Mouse (Mus musculus): Measurements from ENCODE around the gene Fbxo24. TPM values are rescaled to one million over a fixed set of nuclear protein-coding genes. Genes with fewer than 3 reads are reported as not detected.

Fbxo24 gene
- polyA plus RNA-seq, 1 experiment: 0.72 TPM

DNA sequence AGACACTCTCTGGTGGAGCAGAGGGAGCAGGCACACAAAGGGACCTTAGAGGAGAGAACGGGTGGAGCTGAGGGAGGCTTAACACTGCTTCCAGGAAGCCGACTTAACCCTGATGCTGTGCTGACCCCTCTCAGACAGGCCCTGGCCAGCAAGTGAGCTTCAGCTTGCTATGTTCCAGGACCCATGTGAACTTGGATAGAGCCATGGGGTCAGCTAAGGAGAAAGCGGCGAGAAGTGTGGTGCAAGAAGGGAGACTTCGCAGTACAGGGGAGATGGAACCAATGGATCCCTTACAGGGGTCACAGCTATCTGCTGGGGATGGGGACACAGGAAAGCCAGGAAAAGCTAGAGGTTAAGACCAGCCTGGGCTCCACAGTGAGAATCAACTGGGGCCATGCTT lies 15.7 kb downstream of the Fbxo24 start:
- no peak for TF ChIP-seq REST (IDR thresholded peaks at IDR 0.05; ENCODE audit: insufficient read depth, insufficient read length)
- no peak for TF ChIP-seq MAX (IDR thresholded peaks at IDR 0.05; ENCODE audit: low read depth)
- no peak for TF ChIP-seq USF1 (IDR thresholded peaks at IDR 0.05; ENCODE audit: low read depth)
- no peak for TF ChIP-seq TCF3 (IDR thresholded peaks at IDR 0.05; ENCODE audit: insufficient read length, low read depth)
- TF ChIP-seq SRF (IDR thresholded peaks at IDR 0.05; ENCODE audit: control insufficient read depth, insufficient read length, low read depth): no peak
- no peak for TF ChIP-seq TCF12 (IDR thresholded peaks at IDR 0.05; ENCODE audit: insufficient read depth, poor library complexity, severe bottlenecking)
- H3K4me3 ChIP-seq: peak overlapping the region; percentile 1
- H3ac ChIP-seq (ENCODE audit: control insufficient read depth, insufficient read length): no peak overlapping the region

DNA sequence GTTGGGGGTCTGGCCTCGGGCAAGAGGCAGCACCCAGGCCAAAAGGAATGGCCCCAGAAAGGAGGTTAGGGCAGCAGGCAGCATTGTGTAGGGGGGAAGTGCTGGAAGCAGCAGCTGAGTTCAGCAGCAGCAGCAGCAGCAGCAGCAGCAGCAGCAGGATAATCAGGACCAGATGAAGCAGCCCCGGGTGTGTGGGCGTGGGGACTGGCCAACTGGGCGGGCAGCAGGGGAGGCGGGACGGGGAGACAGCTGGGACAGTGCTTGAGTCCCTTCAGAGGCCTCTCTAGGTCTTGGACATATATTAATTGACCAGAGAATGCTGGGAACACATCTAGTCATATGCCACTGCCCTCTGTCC lies 17.6 kb downstream of the Fbxo24 start:
- H3K4me2 ChIP-seq (ENCODE audit: low read depth): peak overlapping the region; percentile 88

More for the DNA sequence above, 15.7 kb downstream of the Fbxo24 start:
- H3K36me3 ChIP-seq (ENCODE audit: control insufficient read depth, insufficient read depth): no peaks in the 10 kb centered on the region
- no peaks in the 10 kb centered on the region for H3K27me3 ChIP-seq (ENCODE audit: control insufficient read depth, insufficient read depth, insufficient read length)
- H3K79me2 ChIP-seq (ENCODE audit: control insufficient read depth, insufficient read depth): peaks cover 23% of the 10 kb centered on the region
- peak overlapping the region; percentile 88 for H3K4me2 ChIP-seq (ENCODE audit: low read depth)

DNA sequence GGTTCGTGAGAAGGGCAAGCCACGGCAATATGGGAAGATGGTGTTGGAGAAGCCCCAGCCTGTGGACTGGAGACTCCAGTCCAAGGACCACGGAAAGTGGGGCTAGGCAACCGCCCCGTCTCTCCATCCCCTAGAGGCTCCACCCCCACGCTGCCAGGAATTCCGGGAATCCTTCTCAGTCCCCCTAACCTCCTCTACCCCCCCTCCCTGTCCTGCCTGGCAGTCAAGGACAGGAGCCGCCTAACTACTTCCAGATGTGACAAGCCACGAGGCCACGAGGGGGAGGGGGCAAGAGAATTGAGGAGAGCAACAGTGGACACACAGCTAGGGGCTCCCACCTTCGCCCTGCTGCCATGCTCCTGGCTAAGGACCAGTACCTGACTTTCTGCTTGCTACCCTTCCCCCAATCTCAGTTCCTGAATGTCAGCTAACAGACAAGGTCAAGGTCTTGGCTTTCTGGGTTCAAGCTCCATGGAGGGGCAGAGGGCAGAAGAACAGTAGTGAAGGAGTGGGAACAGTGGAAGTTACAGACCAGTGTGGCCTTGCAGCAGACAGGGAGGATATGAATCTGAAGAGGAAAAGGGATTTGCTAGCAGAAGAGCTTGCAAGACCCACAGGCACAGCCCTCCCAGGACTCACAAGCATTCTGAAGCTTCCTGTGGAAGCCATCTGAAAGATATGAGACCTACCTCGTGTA lies 18.1 kb downstream of the Fbxo24 start:
- Histone ChIP-seq H3K4me2 (ENCODE audit: low read depth) (peak overlapping the region; percentile 88), H3ac (ENCODE audit: control insufficient read depth, insufficient read length) (peak overlapping the region; percentile 25), H3K36me3 (ENCODE audit: control insufficient read depth, insufficient read depth) (no peaks in the 10 kb centered on the region), H3K4me3 (peak overlapping the region; percentile 43), H3K79me2 (ENCODE audit: control insufficient read depth, insufficient read depth) (peaks cover 31% of the 10 kb centered on the region), H3K27me3 (ENCODE audit: control insufficient read depth, insufficient read depth, insufficient read length) (no peaks in the 10 kb centered on the region)
- TF ChIP-seq POLR2AphosphoS2 (IDR thresholded peaks at IDR 0.05; ENCODE audit: insufficient read length, low read depth) (peak; percentile 60), TCF12 (IDR thresholded peaks at IDR 0.05; ENCODE audit: insufficient read depth, poor library complexity, severe bottlenecking) (peak; percentile 9), MAX (IDR thresholded peaks at IDR 0.05; ENCODE audit: low read depth) (no peak), MYOG (IDR thresholded peaks at IDR 0.05; ENCODE audit: control insufficient read depth in 1 of 3, insufficient read depth in 1 of 3, insufficient read length in 2 of 3, low read depth in 2 of 3) (no peak), POLR2A (IDR thresholded peaks at IDR 0.05; ENCODE audit: insufficient read length, low read depth) (peak; percentile 43)

More for the DNA sequence above, 17.6 kb downstream of the Fbxo24 start:
- peak overlapping the region; percentile 43 for H3K4me3 ChIP-seq
- no peaks in the 10 kb centered on the region for H3K36me3 ChIP-seq (ENCODE audit: control insufficient read depth, insufficient read depth)
- peak overlapping the region; percentile 25 for H3ac ChIP-seq (ENCODE audit: control insufficient read depth, insufficient read length)
- H3K79me2 ChIP-seq (ENCODE audit: control insufficient read depth, insufficient read depth): peaks cover 31% of the 10 kb centered on the region
- no peak for TF ChIP-seq USF1 (IDR thresholded peaks at IDR 0.05; ENCODE audit: low read depth)
- no peak for TF ChIP-seq MAX (IDR thresholded peaks at IDR 0.05; ENCODE audit: low read depth)
- peak; percentile 84 for TF ChIP-seq POLR2A (IDR thresholded peaks at IDR 0.05; ENCODE audit: insufficient read length, low read depth)
- TF ChIP-seq TCF3 (IDR thresholded peaks at IDR 0.05; ENCODE audit: insufficient read length, low read depth): peak; percentile 67
- no peak for TF ChIP-seq REST (IDR thresholded peaks at IDR 0.05; ENCODE audit: insufficient read depth, insufficient read length)
- no peak for TF ChIP-seq SRF (IDR thresholded peaks at IDR 0.05; ENCODE audit: control insufficient read depth, insufficient read length, low read depth)
- peak; percentile 24 for TF ChIP-seq TCF12 (IDR thresholded peaks at IDR 0.05; ENCODE audit: insufficient read depth, poor library complexity, severe bottlenecking)
- peak in 2 of 3 experiments; percentile 79 to 92 for TF ChIP-seq MYOD1 (IDR thresholded peaks at IDR 0.05; ENCODE audit: control insufficient read depth in 1 of 3, insufficient read length in 2 of 3, low read depth in 2 of 3)
- TF ChIP-seq MYOG (IDR thresholded peaks at IDR 0.05; ENCODE audit: control insufficient read depth in 1 of 3, insufficient read depth in 1 of 3, insufficient read length in 2 of 3, low read depth in 2 of 3): peak; percentile 40 to 88 (median 75)
- peak; percentile 71 for TF ChIP-seq POLR2AphosphoS2 (IDR thresholded peaks at IDR 0.05; ENCODE audit: insufficient read length, low read depth)
- TF ChIP-seq E2F4 (IDR thresholded peaks at IDR 0.05; ENCODE audit: insufficient read depth): no peak
- TF ChIP-seq CEBPB (IDR thresholded peaks at IDR 0.05; ENCODE audit: insufficient read depth, poor library complexity, severe bottlenecking): no peak
- H3K27me3 ChIP-seq (ENCODE audit: control insufficient read depth, insufficient read depth, insufficient read length): no peaks in the 10 kb centered on the region

- TF ChIP-seq MYOG (IDR thresholded peaks at IDR 0.05; ENCODE audit: control insufficient read depth in 1 of 3, insufficient read depth in 1 of 3, insufficient read length in 2 of 3, low read depth in 2 of 3) (no peak), MAX (IDR thresholded peaks at IDR 0.05; ENCODE audit: low read depth) (no peak), CEBPB (IDR thresholded peaks at IDR 0.05; ENCODE audit: insufficient read depth, poor library complexity, severe bottlenecking) (no peak), MYOD1 (IDR thresholded peaks at IDR 0.05; ENCODE audit: control insufficient read depth in 1 of 3, insufficient read length in 2 of 3, low read depth in 2 of 3) (no peak), REST (IDR thresholded peaks at IDR 0.05; ENCODE audit: insufficient read depth, insufficient read length) (no peak), USF1 (IDR thresholded peaks at IDR 0.05; ENCODE audit: low read depth) (no peak)
- Histone ChIP-seq H3K4me3 (peak overlapping the region; percentile 43), H3K36me3 (ENCODE audit: control insufficient read depth, insufficient read depth) (peaks cover 6% of the 10 kb centered on the region), H3K4me2 (ENCODE audit: low read depth) (peak overlapping the region; percentile 88), H3ac (ENCODE audit: control insufficient read depth, insufficient read length) (peak overlapping the region; percentile 25), H3K79me2 (ENCODE audit: control insufficient read depth, insufficient read depth) (peaks cover 31% of the 10 kb centered on the region), H3K27me3 (ENCODE audit: control insufficient read depth, insufficient read depth, insufficient read length) (no peaks in the 10 kb centered on the region)
Measured at GRCm38 (mm10) chr5:137610056-137610455, 18.7 kb downstream of the Fbxo24 start.

DNA sequence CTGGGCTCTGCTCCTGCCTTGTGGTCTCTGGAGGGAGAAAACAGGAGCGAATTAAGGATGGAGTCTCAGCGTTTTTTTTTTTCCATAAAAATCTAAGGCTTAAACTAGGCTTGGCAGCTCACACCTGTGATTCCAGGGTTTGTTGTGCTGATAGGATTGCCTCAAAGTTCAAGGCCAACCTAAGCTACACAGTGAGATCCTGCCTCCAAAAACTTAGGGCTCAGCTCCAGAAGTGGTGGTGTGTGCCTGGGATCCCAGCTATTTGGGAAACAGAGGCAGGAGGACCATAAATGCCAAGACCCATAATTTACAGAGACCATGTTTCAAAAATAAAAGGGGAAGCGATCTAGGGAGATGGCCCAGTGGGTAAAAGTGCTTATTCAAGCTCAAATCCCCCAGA lies 19.5 kb downstream of the Fbxo24 start:
- Histone ChIP-seq H3K4me2 (ENCODE audit: low read depth) (peak overlapping the region; percentile 88), H3K4me3 (peak overlapping the region; percentile 43), H3K27me3 (ENCODE audit: control insufficient read depth, insufficient read depth, insufficient read length) (no peaks in the 10 kb centered on the region), H3K79me2 (ENCODE audit: control insufficient read depth, insufficient read depth) (peaks cover 31% of the 10 kb centered on the region), H3K36me3 (ENCODE audit: control insufficient read depth, insufficient read depth) (peaks cover 9% of the 10 kb centered on the region), H3ac (ENCODE audit: control insufficient read depth, insufficient read length) (no peak overlapping the region)
- no peak for TF ChIP-seq MYOD1 (IDR thresholded peaks at IDR 0.05; ENCODE audit: control insufficient read depth in 1 of 3, insufficient read length in 2 of 3, low read depth in 2 of 3)
- no peak for TF ChIP-seq TCF3 (IDR thresholded peaks at IDR 0.05; ENCODE audit: insufficient read length, low read depth)
- TF ChIP-seq CEBPB (IDR thresholded peaks at IDR 0.05; ENCODE audit: insufficient read depth, poor library complexity, severe bottlenecking): no peak
- TF ChIP-seq MYOG (IDR thresholded peaks at IDR 0.05; ENCODE audit: control insufficient read depth in 1 of 3, insufficient read depth in 1 of 3, insufficient read length in 2 of 3, low read depth in 2 of 3): no peak
- TF ChIP-seq POLR2A (IDR thresholded peaks at IDR 0.05; ENCODE audit: insufficient read length, low read depth): no peak
- no peak for TF ChIP-seq SRF (IDR thresholded peaks at IDR 0.05; ENCODE audit: control insufficient read depth, insufficient read length, low read depth)
- TF ChIP-seq POLR2AphosphoS2 (IDR thresholded peaks at IDR 0.05; ENCODE audit: insufficient read length, low read depth): no peak
- no peak for TF ChIP-seq TCF12 (IDR thresholded peaks at IDR 0.05; ENCODE audit: insufficient read depth, poor library complexity, severe bottlenecking)
- no peak for TF ChIP-seq USF1 (IDR thresholded peaks at IDR 0.05; ENCODE audit: low read depth)
- TF ChIP-seq REST (IDR thresholded peaks at IDR 0.05; ENCODE audit: insufficient read depth, insufficient read length): no peak
- no peak for TF ChIP-seq E2F4 (IDR thresholded peaks at IDR 0.05; ENCODE audit: insufficient read depth)
